Mouse (Mus musculus) neural tube, embryonic 12.5 days (tissue): ENCODE measurements around the gene Popdc3. TPM values are rescaled to one million over a fixed set of nuclear protein-coding genes. Genes with fewer than 3 reads are reported as not detected.

Source experiments
- ATAC-seq: fragments of 200-750 bp; cut with Nextera tagmentation; 2 replicates; pipeline ENCODE4 v1.8.0; 2017; ENCODE audit warnings: low read depth, mild to moderate bottlenecking, moderate TSS enrichment, moderate library complexity; ENCODE audit not compliant: low FRiP score
- H3K27ac ChIP-seq: fragments of 300-500 bp; sonication (generic); 2 replicates; pipeline ENCODE4 v1.5.1; 2016
- H3K27me3 ChIP-seq: fragments of 300-500 bp; sonication (generic); replicated peaks from 2 replicates; pipeline ENCODE4 v1.6.1; 2016; ENCODE audit warnings: mild to moderate bottlenecking
- H3K36me3 ChIP-seq: fragments of 300-500 bp; sonication (generic); 2 replicates; pipeline ENCODE4 v1.6.1; 2016; ENCODE audit warnings: mild to moderate bottlenecking
- H3K4me1 ChIP-seq: fragments of 300-500 bp; sonication (generic); 2 replicates; pipeline ENCODE4 v1.6.1; 2016
- H3K4me2 ChIP-seq: fragments of 300-500 bp; sonication (generic); replicated peaks from 2 replicates; pipeline ENCODE4 v1.6.1; 2016; ENCODE audit warnings: mild to moderate bottlenecking
- H3K4me3 ChIP-seq: fragments of 300-500 bp; sonication (generic); 2 replicates; pipeline ENCODE4 v1.5.1; 2016
- H3K9ac ChIP-seq: fragments of 300-500 bp; sonication (generic); 2 replicates; pipeline ENCODE4 v1.6.1; 2016; ENCODE audit warnings: mild to moderate bottlenecking
- H3K9me3 ChIP-seq: fragments of 300-500 bp; sonication (generic); 2 replicates; pipeline ENCODE4 v1.6.1; 2016; ENCODE audit warnings: mild to moderate bottlenecking
- whole genome bisulfite sequencing: fragments of 180-500 bp; shearing (Covaris S2); methylation state at CpG from one replicate; pipeline ENCODE4 v1.1.7; 2016; 5-methylcytosine and 5-hydroxymethylcytosine counted together
- polyA plus RNA-seq: library from polyadenylated mRNA; unstranded; fragments of >200 nt; fragmentation: Nextera tagmentation; extraction: Ambion mirVana; gene quantifications from 2 replicates; pipeline ENCODE4 v1.2.1, GENCODE M21; 2016

The Popdc3 gene
- polyA plus RNA-seq, 1 experiment from 2014 or later = 0.81 TPM

DNA sequence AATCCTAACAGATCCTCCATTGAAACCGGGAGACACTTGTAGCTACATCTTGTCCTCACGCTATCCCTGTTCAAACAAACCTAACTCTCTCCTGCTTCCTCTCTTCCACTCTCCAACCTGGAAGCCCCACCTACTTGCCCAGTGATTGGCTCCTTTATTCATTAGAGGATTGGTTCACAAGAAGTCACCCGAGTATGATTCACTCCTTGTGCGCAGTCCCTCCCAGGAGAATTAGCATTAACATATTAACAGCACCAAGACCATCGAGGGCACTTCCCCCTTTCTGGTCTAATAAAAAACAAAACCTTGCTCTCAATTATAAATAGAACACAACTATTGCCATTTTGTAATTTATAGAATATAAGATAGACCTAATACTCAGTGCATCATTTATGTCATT is 117.2 kb downstream of the Popdc3 start:
- peaks cover 3% of the 10 kb centered on the region for H3K27me3 ChIP-seq
- H3K9ac ChIP-seq = no peak overlapping the region
- no peak for ATAC-seq
- no peak overlapping the region for H3K4me2 ChIP-seq
- no peaks in the 10 kb centered on the region for H3K9me3 ChIP-seq
- H3K4me3 ChIP-seq = no peak overlapping the region
- no peaks in the 10 kb centered on the region for H3K4me1 ChIP-seq
- 79% methylated on average over 5 of the region's 5 CpGs for WGBS
- no peaks in the 10 kb centered on the region for H3K36me3 ChIP-seq
- H3K27ac ChIP-seq = no peak overlapping the region

- Histone ChIP-seq H3K27me3 (no peaks in the 10 kb centered on the region), H3K36me3 (no peaks in the 10 kb centered on the region), H3K9ac (no peak overlapping the region), H3K4me1 (no peaks in the 10 kb centered on the region), H3K27ac (no peak overlapping the region), H3K9me3 (no peaks in the 10 kb centered on the region), H3K4me3 (no peak overlapping the region), H3K4me2 (no peak overlapping the region)
- no peak for ATAC-seq
- WGBS = 77% methylated on average over 6 of the region's 6 CpGs
Observed at GRCm38 (mm10) chr10:45298503-45298902, 120.6 kb downstream of the Popdc3 start.

DNA sequence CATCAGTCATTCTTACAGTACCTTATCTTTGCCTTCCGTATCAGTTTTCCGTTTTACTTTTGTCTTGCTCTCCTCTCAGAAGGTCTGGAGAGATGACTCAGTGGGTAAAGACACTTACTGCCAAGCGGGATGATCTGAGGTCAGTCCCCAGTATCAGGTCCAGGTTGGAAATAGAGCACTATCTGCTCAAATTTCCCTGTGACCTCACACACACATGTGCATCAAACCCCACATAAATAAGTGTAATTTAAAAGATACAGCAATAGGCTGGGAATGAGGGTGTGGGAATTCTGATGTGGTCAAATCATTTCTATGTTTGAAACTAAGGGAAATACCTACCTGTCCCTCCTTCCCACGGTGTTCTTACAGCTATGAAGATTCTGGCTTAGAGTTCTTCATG is 121.6 kb downstream of the Popdc3 start:
- H3K36me3 ChIP-seq = no peaks in the 10 kb centered on the region
- WGBS = 90% methylated on average over 4 of the region's 4 CpGs
- H3K9ac ChIP-seq = no peak overlapping the region

DNA sequence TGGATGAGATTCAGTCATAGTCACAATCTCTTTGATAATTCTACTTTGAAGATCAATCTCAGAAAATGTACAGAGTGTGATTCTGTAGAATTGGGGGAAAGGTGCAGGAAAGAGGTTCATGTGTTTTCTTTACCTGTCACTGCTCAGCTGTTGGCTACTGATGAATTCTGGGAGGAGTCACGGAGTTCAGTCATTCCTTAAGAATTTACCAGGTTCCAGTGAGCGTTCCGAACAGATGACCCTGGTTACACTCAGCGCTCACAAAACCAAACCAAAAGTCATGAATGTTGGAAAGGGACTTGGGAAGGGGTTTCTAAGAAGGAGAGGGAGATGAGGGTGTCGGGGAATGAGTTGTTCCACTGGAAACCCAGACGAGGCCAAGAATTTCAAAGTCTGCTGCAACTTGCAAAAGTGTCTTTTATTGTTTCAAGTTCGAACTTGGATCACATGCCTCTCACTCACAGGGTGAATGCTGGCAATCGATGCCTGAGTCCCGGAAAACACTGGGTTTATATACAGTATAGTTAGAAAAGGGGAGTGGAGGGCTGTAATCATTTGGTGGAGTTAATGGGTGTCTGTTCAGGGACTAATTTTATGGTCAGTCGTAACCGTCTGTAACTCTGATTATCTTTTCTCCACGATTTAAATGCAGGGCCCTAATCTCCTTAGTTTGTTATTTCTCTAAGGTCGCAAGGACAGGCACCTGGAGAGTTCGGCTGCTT is 125.6 kb downstream of the Popdc3 start:
- Histone ChIP-seq H3K27me3 (no peaks in the 10 kb centered on the region), H3K4me2 (no peak overlapping the region), H3K9me3 (no peaks in the 10 kb centered on the region), H3K4me1 (no peaks in the 10 kb centered on the region), H3K27ac (no peak overlapping the region), H3K4me3 (no peak overlapping the region), H3K9ac (no peak overlapping the region), H3K36me3 (no peaks in the 10 kb centered on the region)
- 45% methylated on average over 14 of the region's 14 CpGs for WGBS
- ATAC-seq = no peak

More for the DNA sequence above, 121.6 kb downstream of the Popdc3 start:
- Histone ChIP-seq H3K27me3 (no peaks in the 10 kb centered on the region), H3K27ac (no peak overlapping the region), H3K4me1 (no peaks in the 10 kb centered on the region), H3K9me3 (no peaks in the 10 kb centered on the region), H3K4me2 (no peak overlapping the region), H3K4me3 (no peak overlapping the region)
- no peak for ATAC-seq

- WGBS = 86% methylated on average over 5 of the region's 5 CpGs
Observed at GRCm38 (mm10) chr10:45305173-45305572, 127.3 kb downstream of the Popdc3 start.

DNA sequence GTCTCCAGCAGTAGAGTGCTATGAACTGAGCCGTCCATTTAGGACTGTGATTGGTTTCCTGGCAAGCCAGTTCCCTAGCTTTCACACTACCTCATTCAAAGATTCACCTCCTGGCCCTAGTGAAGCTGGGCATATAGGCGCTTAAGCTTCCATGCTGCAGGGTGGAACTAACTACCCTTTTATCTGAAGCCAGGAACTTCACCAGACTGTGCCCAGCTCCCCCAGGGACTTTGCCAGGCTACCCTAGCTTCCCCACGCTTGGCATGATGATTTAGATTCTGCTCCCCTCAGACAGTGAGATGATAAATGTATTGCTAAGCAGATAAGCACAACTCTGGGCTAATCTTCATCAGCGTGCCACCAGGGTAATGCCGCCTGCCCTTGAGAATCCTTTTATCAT is 133.2 kb downstream of the Popdc3 start:
- WGBS = 76% methylated on average over 5 of the region's 5 CpGs
- ATAC-seq = no peak; the same call in 1 of the 2 replicates
- Histone ChIP-seq H3K9ac (no peak overlapping the region), H3K36me3 (no peaks in the 10 kb centered on the region), H3K27ac (no peak overlapping the region), H3K4me1 (0 out of 2 replicates have a peak, but pooled peaks cover 2% of the 10 kb centered on the region), H3K27me3 (no peaks in the 10 kb centered on the region), H3K4me3 (no peak overlapping the region), H3K4me2 (no peak overlapping the region), H3K9me3 (no peaks in the 10 kb centered on the region)

More at GRCm38 (mm10) chr10:45305173-45305572, 127.3 kb downstream of the Popdc3 start:
- Histone ChIP-seq H3K9me3 (no peaks in the 10 kb centered on the region), H3K4me1 (no peaks in the 10 kb centered on the region), H3K27ac (no peak overlapping the region), H3K27me3 (no peaks in the 10 kb centered on the region), H3K4me3 (no peak overlapping the region), H3K36me3 (no peaks in the 10 kb centered on the region), H3K4me2 (no peak overlapping the region), H3K9ac (no peak overlapping the region)
- no peak for ATAC-seq

GRCm38 (mm10) chr10:45311624-45312023 is 133.7 kb downstream of the Popdc3 start:
- peak; percentile 53 for ATAC-seq
- no peaks in the 10 kb centered on the region for H3K36me3 ChIP-seq
- H3K27me3 ChIP-seq = no peaks in the 10 kb centered on the region
- H3K4me1 ChIP-seq = 0 out of 2 replicates have a peak, but pooled peaks cover 2% of the 10 kb centered on the region
- H3K9me3 ChIP-seq = no peaks in the 10 kb centered on the region
- no peak overlapping the region for H3K4me2 ChIP-seq
- no peak overlapping the region for H3K9ac ChIP-seq
- 57% methylated on average over 7 of the region's 7 CpGs for WGBS
- H3K4me3 ChIP-seq = no peak overlapping the region
- no peak overlapping the region for H3K27ac ChIP-seq

DNA sequence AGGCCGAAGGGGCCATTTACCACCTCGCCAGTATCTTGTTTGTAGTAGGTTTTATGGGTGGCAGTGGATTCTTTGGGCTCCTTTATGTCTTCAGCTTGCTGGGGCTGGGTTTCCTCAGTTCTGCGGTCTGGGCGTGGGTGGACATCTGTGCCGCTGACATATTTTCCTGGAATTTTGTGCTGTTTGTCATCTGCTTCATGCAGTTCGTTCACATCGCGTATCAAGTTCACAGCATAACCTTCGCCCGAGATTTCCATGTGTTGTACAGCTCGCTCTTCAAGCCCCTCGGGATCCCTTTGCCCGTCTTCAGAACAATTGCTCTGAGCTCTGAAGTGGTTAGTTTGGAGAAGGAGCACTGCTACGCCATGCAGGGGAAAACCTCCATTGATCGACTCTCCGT is 137.0 kb downstream of the Popdc3 start:
- ATAC-seq = no peak
- H3K4me3 ChIP-seq = no peak overlapping the region
- 94% methylated on average over 16 of the region's 16 CpGs for WGBS
- H3K27me3 ChIP-seq = no peaks in the 10 kb centered on the region
- no peaks in the 10 kb centered on the region for H3K9me3 ChIP-seq
- H3K4me1 ChIP-seq = 0 out of 2 replicates have a peak, but pooled peaks cover 2% of the 10 kb centered on the region
- H3K9ac ChIP-seq = no peak overlapping the region
- no peaks in the 10 kb centered on the region for H3K36me3 ChIP-seq
- no peak overlapping the region for H3K27ac ChIP-seq
- no peak overlapping the region for H3K4me2 ChIP-seq

DNA sequence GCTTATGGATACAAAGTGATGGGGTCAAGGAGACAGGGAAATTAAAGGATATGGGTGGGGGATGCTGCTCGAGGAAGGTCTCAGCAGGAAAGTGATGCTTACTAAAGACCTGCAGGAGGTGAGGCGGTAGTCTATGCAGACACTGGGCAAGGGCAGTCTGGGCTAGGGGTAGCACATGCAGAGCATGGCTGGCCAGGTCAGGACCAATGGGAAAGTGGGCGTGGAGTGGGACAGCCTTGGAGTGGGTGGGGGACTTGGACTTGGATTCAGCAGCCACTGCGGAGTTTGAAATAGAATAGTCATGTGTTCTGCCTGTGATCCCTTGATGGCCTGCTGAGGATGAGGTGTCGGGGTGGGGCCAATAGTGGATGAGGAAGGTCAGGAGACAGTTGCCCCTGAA is 141.0 kb downstream of the Popdc3 start:
- 86% methylated on average over 5 of the region's 5 CpGs for WGBS

GRCm38 (mm10) chr10:45320296-45320695 is 142.4 kb downstream of the Popdc3 start:
- H3K9me3 ChIP-seq = no peaks in the 10 kb centered on the region
- no peak overlapping the region for H3K27ac ChIP-seq
- ATAC-seq = no peak
- no peak overlapping the region for H3K4me2 ChIP-seq
- H3K4me3 ChIP-seq = no peak overlapping the region
- no peaks in the 10 kb centered on the region for H3K36me3 ChIP-seq
- 43% methylated on average over 3 of the region's 3 CpGs for WGBS
- H3K9ac ChIP-seq = no peak overlapping the region
- no peaks in the 10 kb centered on the region for H3K4me1 ChIP-seq
- no peaks in the 10 kb centered on the region for H3K27me3 ChIP-seq

More for the DNA sequence above, 141.0 kb downstream of the Popdc3 start:
- no peaks in the 10 kb centered on the region for H3K4me1 ChIP-seq
- no peak overlapping the region for H3K27ac ChIP-seq
- no peaks in the 10 kb centered on the region for H3K9me3 ChIP-seq
- H3K27me3 ChIP-seq = no peaks in the 10 kb centered on the region
- no peak for ATAC-seq
- no peaks in the 10 kb centered on the region for H3K36me3 ChIP-seq
- no peak overlapping the region for H3K9ac ChIP-seq
- H3K4me2 ChIP-seq = no peak overlapping the region
- H3K4me3 ChIP-seq = no peak overlapping the region

DNA sequence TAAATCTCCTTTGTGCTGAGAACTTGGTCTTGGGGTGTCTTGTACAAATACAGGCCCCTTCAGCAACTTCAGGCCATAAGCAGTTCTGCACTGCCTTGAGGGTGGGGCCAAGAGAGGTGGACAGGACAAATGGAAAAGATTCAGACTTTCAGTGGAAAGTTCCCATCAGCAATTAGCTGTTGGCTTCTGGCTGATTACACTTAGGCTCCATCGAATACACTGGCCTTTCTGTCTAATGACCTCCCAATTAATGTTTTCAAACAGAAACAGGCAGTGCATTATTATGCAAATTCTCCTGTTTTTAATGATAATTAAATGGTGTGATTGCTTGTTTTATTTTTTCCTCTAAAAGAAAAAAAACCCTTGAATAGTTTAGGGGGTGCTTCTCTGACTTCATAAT is 146.3 kb downstream of the Popdc3 start:
- H3K36me3 ChIP-seq = no peaks in the 10 kb centered on the region
- H3K4me2 ChIP-seq = no peak overlapping the region
- no peak overlapping the region for H3K9ac ChIP-seq
- no peak for ATAC-seq
- H3K27ac ChIP-seq = no peak overlapping the region
- H3K4me3 ChIP-seq = no peak overlapping the region
- H3K9me3 ChIP-seq = no peaks in the 10 kb centered on the region
- no peaks in the 10 kb centered on the region for H3K4me1 ChIP-seq
- 20% methylated on average over 1 of the region's 1 CpGs for WGBS
- no peaks in the 10 kb centered on the region for H3K27me3 ChIP-seq

GRCm38 (mm10) chr10:45328196-45329000 is 150.5 kb downstream of the Popdc3 start:
- peak; percentile 75; the same call in 1 of the 2 replicates for ATAC-seq
- H3K9me3 ChIP-seq = no peaks in the 10 kb centered on the region
- H3K4me3 ChIP-seq = no peak overlapping the region
- no peak overlapping the region for H3K4me2 ChIP-seq
- H3K36me3 ChIP-seq = no peaks in the 10 kb centered on the region
- no peak overlapping the region for H3K27ac ChIP-seq
- H3K27me3 ChIP-seq = no peaks in the 10 kb centered on the region
- H3K4me1 ChIP-seq = no peaks in the 10 kb centered on the region
- WGBS = 68% methylated on average over 7 of the region's 7 CpGs
- H3K9ac ChIP-seq = no peak overlapping the region
